Mouse (Mus musculus) layer of hippocampus, postnatal 14 days (tissue): Measurements from ENCODE around the gene Cryzl1. TPM values are rescaled to one million over a fixed set of nuclear protein-coding genes. Genes with fewer than 3 reads are reported as not detected.

Experiments
- DNase-seq, 2 experiments: peaks; one replicate each; pipeline ENCODE4 v3.0.0; 2021 to 2022; ENCODE audit warnings: low spot score in 2 of 2, mixed read lengths in 1 of 2
- total RNA-seq, 2 experiments: library from RNA; stranded (reverse); gene quantifications; 2 replicates each; pipeline ENCODE4 v1.2.3; 2021

Gene Cryzl1
- total RNA-seq, 2 experiments from 2014 or later: 79.2 to 87.5 TPM

DNA sequence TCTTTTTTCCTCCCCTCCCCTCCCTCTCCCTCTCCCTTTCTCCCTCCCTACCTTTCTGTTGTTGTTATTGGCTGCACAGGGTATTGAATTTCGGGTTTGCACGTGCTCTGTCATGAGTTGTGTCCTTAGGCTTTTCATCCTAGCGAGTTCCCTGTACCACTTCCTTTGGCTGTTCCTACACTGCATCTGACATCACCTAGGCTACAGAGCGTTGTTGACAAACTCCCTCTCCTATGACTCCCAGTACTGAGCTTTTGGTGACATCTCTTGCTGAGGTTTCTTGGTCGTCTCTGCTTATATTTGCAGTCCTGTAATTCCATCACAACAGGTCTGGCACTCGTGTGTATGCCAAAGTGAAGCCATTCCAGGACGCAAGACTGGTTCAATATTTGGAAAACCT, 14.3 kb upstream of the Cryzl1 start:
- DNase-seq: no peak

DNA sequence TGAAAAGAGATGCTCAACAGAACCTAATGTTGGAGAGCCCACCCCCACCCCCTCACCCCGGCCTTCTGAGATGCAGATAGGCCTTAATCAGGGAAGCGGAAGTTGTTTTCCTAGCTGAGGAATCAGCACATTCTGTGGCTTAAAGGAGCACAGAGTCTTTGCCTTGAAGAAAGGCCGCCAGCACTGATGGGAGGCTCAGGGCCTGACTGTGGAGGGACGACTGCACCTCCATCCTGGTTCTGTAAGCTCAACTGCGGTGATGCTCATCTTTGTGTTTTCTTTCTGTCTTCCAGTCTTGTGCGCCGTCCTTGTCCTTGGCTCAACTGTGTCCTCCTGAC, 12.1 kb upstream of the Cryzl1 start:
- DNase-seq: no peak

GRCm38 (mm10) chr16:91740184-91740917, 11.6 kb upstream of the Cryzl1 start:
- DNase-seq: no peak

DNA sequence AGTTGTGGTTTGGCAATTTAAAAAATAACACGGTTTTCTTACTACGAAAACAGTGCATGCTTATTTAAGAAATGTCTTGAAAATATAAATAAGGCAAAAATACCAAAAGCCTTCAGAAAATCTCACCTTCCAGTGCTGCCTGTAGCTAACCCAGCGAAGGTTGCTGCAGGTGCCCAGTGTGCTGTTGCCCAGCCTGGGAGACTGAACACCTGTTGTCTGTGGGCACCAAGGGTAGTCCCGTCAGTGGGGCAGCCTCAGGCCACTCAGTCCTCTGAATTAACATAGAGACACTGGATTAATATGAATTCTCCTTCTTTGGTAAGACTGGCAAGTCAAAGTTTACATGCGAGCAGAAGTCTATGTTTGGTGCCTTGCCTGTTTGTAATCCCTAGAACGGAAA, 9.7 kb upstream of the Cryzl1 start:
- DNase-seq: no peak

DNA sequence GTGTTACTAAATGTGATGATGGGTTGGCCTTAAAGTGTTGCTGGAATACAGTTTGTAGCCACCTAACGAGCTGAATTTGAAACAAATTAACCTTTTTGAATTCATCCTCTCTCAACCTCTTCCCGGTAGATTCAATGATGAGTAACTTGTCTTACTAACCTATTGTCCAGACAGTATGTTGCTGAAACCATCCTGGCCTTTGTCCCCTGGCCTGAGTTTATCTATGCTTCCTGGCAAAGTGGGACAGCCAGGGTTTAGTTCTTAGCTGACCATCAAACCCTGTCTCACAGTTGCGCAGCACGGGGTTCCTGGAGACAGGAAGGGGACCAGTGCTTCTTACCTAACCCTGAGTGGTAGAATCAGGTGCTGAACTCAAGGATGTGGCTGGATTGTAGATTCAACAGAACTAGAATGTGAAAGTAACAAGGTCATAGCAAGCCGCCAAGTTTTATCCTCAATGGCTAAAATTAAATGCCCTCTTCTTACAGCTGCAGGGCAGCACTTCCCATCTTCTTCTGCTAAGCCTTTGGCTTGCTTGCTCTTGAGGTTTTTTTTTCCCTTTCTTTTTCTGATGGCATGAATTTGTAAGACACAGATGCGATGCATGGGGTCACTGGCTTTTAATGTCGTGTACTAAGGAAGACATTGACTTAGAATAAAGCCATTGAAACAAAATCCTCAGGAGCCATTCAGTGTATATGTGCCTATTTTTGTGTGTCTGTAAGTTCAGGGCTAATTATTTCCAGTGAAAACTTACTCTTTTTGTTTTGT, 7.5 kb upstream of the Cryzl1 start:
- no peak for DNase-seq

DNA sequence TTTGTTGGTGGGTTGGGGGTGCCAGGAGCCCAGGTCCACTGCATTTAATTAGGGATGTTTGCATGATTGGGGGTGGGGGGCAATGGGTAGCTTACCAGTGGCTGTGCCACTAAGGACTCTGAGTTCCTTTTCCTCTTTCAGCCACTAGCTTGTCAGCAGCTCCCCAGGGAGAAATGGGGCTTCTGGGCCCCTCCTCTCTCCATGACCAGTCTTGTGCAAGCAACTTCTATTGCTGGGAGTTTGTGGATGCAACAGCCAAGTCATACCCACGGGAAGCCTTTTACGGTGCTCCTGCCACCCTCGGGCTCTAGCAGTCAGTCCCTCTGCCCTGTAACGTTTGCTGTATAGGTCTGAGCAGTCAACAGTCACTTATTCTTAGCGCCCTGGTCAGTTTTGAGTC, 6.0 kb upstream of the Cryzl1 start:
- no peak for DNase-seq

DNA sequence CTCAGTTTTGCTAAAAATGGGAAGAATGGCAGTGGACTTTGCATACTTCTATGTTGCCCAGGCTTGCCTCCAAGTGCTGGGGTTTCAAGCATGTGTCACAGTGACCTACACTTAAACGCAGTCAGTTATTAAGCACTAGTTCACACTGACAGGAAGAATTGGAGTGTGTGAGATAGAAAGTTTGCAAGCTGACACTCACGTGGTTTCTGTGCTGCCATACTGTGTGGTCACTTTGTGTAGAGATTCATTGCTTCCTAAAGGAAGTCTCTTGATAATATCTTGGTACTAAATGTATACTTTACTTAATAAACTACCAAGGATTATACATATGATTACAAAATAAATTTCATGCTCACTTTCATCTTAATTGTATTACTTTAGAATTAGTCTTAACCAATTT, 4.0 kb upstream of the Cryzl1 start:
- DNase-seq: no peak

DNA sequence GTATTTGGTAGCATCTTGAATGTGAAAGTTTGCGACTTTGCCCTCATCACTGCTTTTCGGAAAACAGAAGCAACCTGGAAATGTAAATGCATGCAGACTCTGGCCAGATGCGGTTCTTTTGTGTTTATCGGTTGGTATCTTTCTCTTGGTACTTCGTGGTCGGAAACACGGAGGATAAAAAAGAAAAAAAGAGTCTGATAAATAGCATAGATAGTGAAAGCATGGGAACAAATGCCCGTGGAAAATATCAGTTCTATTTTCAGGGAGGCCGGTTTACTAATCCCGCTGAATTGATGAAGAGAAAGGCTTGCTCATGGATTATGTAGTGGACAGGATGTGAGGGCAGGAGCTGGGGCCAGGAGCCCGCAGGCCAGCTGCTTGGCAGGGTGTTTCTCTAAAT, 1.7 kb upstream of the Cryzl1 start:
- no peak for DNase-seq

- peak in 1 of 2 experiments; percentile 39 for DNase-seq
Measured at GRCm38 (mm10) chr16:91729821-91730441, 1.2 kb upstream of the Cryzl1 start.

GRCm38 (mm10) chr16:91729066-91729482, 299 bp upstream of the Cryzl1 start, which contains the start of gene Itsn1:
Gene Itsn1, plus strand, starts transcription at chr16:91729281.
- DNase-seq: peak; percentile 96 to 98

GRCm38 (mm10) chr16:91727433-91727832, 1.3 kb downstream of the Cryzl1 start:
- DNase-seq: no peak

DNA sequence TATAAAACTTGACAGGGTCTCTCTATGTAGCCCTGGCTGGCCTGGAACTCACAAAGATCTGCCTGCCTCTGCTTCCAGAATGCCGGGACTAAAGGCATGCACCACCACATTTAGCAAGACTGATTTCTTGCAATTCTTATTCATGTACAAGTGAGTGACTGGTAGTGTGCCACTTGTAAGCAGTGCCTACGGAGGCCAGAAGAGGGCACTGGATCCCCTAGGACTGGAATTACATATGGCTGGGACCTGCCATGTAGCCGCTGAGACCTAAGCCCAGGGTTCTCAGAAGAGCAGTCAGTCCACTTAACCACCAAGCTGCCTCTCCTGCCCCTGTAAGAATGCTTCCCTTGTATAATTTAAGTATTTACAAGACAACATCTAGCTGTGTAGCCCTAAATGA, 4.5 kb downstream of the Cryzl1 start:
- peak in 1 of 2 experiments; percentile 28 for DNase-seq

DNA sequence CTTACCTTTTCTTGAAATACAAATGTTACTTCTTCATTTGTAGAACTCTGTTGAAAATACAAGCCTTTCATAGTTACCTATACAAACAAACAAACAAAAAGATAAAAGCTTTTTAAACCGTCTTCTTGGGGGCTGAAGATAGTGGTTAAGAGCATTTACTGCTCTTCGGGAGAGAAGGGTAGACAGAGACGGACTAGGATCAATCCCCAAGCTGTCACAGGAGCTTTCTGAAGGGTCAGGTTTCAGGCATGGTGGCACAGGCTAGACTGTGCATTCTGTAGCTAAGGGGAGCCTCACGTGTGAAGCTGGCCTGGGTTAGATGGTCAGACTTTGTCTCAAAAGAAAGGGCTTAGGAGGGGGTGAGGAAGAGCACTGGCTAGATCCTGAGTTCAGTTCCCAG, 11.4 kb downstream of the Cryzl1 start:
- DNase-seq: no peak

DNA sequence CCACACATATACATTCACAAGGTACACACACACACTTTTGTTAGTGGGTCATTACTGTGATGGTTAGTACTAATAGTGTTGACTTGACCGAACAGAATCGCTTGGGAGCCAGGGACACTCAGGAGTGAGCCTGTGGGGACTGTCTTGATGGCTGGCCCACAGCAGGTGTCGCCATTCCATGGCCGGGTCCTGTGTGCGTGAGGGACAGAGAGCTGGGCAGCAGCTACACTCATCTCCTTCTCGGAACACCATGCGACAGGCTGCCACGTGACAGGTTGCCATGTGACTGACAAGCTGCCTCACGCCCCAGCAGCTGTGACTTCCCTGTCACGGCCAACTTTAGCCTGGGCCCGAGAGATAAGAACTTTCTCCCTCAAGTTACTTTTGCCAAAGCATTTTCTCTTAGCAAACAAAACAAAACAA, 11.8 kb downstream of the Cryzl1 start:
- no peak for DNase-seq

DNA sequence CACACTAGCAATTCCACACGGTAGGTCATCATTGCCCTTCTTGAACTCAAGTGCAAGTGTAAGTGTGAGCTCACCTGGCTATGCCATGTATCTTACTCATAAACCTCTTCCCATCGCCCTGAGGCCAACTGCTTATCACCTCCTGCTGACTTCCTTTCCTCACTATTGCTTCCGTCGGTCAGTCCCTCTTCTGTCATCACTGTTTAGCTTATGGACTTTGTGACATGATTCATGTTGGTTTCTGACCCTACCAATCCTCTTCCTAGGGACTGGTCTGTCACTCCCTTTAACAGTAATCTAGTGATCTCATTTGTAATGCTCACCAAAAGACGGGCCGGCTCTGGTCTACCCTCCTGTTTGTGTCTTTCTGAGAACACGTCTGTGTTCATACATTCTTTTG, 18.5 kb downstream of the Cryzl1 start:
- no peak for DNase-seq

GRCm38 (mm10) chr16:91704603-91705340, 24.0 kb downstream of the Cryzl1 start:
- no peak for DNase-seq

DNA sequence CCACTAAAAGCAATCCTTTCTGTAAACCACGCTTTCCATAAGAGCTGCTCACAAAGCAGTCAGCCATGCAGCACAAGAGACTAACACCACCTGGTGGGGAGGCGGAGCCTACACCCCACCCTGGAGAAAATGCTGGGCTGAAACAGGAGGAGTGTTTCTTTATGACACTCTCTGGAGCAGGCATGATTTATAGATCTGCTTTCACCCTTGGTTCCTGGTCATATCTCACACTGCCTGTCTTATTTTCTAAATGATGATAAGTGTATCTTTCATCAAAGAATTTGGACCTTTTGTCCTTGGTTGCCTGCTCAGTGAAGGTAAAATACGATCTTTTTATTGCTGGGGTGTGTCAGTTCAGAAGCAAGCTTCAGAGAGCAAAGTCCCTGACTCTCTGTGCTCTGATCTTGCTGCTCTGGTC, 26.0 kb downstream of the Cryzl1 start:
- DNase-seq: no peak

GRCm38 (mm10) chr16:91701908-91702307, 26.9 kb downstream of the Cryzl1 start:
- no peak for DNase-seq

DNA sequence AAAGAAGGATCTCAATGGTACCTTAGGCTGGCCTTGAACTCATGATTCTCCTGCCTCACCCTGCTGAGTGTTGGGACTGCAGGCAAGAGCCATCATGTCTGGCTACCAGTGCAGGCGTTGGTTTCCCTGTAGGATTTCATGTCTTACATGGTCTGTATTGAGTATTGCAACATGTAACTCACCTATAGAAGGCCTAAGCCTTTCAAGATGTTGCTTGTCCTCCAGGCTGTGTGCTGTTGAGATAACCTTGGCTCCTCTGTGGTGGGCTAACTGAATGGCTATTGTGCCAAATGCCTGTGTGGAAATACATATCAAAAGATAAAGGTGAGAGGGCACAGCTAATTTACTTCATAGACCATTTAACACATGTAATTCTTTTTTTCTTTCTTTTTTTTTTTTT, 29.8 kb downstream of the Cryzl1 start:
- DNase-seq: no peak

- DNase-seq: no peak
Measured at GRCm38 (mm10) chr16:91695108-91695755, 33.5 kb downstream of the Cryzl1 start.
